Mouse (Mus musculus) heart, embryonic 16.5 days (tissue): Measurements from ENCODE around the gene Camk2g. TPM values are rescaled to one million over a fixed set of nuclear protein-coding genes. Genes with fewer than 3 reads are reported as not detected.
A peak's percentile ranks its signal among the peaks of the same experiment; 100 is the strongest.

Experiments used
- ATAC-seq: fragments of 200-750 bp; cut with Nextera tagmentation; replicated peaks from 2 replicates; pipeline ENCODE4 v1.8.0; 2017; ENCODE audit warnings: moderate number of reproducible peaks; ENCODE audit not compliant: insufficient read depth, low FRiP score; ENCODE audit errors: extremely low read depth
- H3K27ac ChIP-seq: fragments of 300-500 bp; sonication (generic); 2 replicates; pipeline ENCODE4 v1.5.1; 2014; ENCODE audit warnings: mild to moderate bottlenecking, low read length, control low read depth, moderate library complexity
- H3K27me3 ChIP-seq: fragments of 300-500 bp; sonication (generic); 2 replicates; pipeline ENCODE4 v1.6.1; 2014; ENCODE audit warnings: low read length, mixed read lengths; ENCODE audit not compliant: control insufficient read depth, insufficient read depth
- H3K36me3 ChIP-seq: fragments of 300-500 bp; sonication (generic); 2 replicates; pipeline ENCODE4 v1.6.1; 2014; ENCODE audit not compliant: control insufficient read depth, insufficient read depth
- H3K4me1 ChIP-seq: fragments of 300-500 bp; sonication (generic); 2 replicates; pipeline ENCODE4 v1.6.1; 2014; ENCODE audit warnings: low read length, mixed read lengths; ENCODE audit not compliant: control insufficient read depth, insufficient read depth
- H3K4me2 ChIP-seq: fragments of 300-500 bp; sonication (generic); 2 replicates; pipeline ENCODE4 v1.6.1; 2014; ENCODE audit warnings: low read depth, mild to moderate bottlenecking, control low read depth, low read length
- H3K4me3 ChIP-seq: fragments of 300-500 bp; sonication (generic); 2 replicates; pipeline ENCODE4 v1.5.1; 2014; ENCODE audit warnings: mild to moderate bottlenecking, control low read depth, low read length
- H3K9ac ChIP-seq: fragments of 300-500 bp; sonication (generic); 2 replicates; pipeline ENCODE4 v1.6.1; 2014; ENCODE audit warnings: low read length, control low read depth
- H3K9me3 ChIP-seq: fragments of 300-500 bp; sonication (generic); replicated peaks from 2 replicates; pipeline ENCODE4 v1.6.1; 2016; ENCODE audit warnings: low read length; ENCODE audit not compliant: control insufficient read depth
- WGBS: fragments of 180-500 bp; shearing (Covaris S2); extraction: QIAGEN DNeasy Blood & Tissue Kit; methylation state at CpG from one replicate; pipeline ENCODE4 v1.1.7; 2014; 5-methylcytosine and 5-hydroxymethylcytosine counted together
- polyA plus RNA-seq: library from polyadenylated mRNA; unstranded; fragments of >200 nt; fragmentation: Nextera tagmentation; extraction: Ambion mirVana; gene quantifications from 2 replicates; pipeline ENCODE4 v1.2.1, GENCODE M21; 2015

Camk2g gene
- polyA plus RNA-seq, 1 experiment from 2014 or later = 103 TPM

GRCm38 (mm10) chr14:20700362-20700761 is 93.5 kb downstream of the Camk2g start:
- Histone ChIP-seq H3K27ac (no peak overlapping the region), H3K27me3 (no peaks in the 10 kb centered on the region), H3K4me3 (no peak overlapping the region), H3K4me2 (no peak overlapping the region), H3K36me3 (peaks cover 4% of the 10 kb centered on the region; the same call in 1 of the 2 replicates), H3K9me3 (no peaks in the 10 kb centered on the region), H3K4me1 (peaks cover 53% of the 10 kb centered on the region), H3K9ac (no peak overlapping the region)
- no peak for ATAC-seq
- WGBS = 77% methylated on average over 3 of the region's 3 CpGs

- no peak overlapping the region for H3K27ac ChIP-seq
Observed at GRCm38 (mm10) chr14:20698515-20698914, 95.4 kb downstream of the Camk2g start.

GRCm38 (mm10) chr14:20696986-20697385 is 96.9 kb downstream of the Camk2g start:
- Histone ChIP-seq H3K4me3 (peak overlapping the region; percentile 91), H3K4me2 (peak overlapping the region; percentile 90), H3K9ac (peak overlapping the region; percentile 18; the same call in 1 of the 2 replicates), H3K4me1 (peaks cover 54% of the 10 kb centered on the region), H3K27ac (no peak overlapping the region), H3K27me3 (no peaks in the 10 kb centered on the region), H3K9me3 (no peaks in the 10 kb centered on the region), H3K36me3 (peaks cover 16% of the 10 kb centered on the region)
- WGBS = 6% methylated on average over 1 of the region's 1 CpGs
- no peak for ATAC-seq

More at GRCm38 (mm10) chr14:20698515-20698914, 95.4 kb downstream of the Camk2g start:
- Histone ChIP-seq H3K9ac (no peak overlapping the region), H3K4me2 (no peak overlapping the region), H3K9me3 (no peaks in the 10 kb centered on the region), H3K27me3 (no peaks in the 10 kb centered on the region), H3K4me1 (peaks cover 55% of the 10 kb centered on the region), H3K4me3 (no peak overlapping the region), H3K36me3 (peaks cover 5% of the 10 kb centered on the region; the same call in 1 of the 2 replicates)
- no peak for ATAC-seq
- 66% methylated on average over 2 of the region's 2 CpGs for WGBS

GRCm38 (mm10) chr14:20695761-20696520 is 97.9 kb downstream of the Camk2g start:
- 11% methylated on average over 27 of the region's 27 CpGs for WGBS
- Histone ChIP-seq H3K4me2 (peak overlapping the region; percentile 90), H3K36me3 (peaks cover 26% of the 10 kb centered on the region), H3K9me3 (no peaks in the 10 kb centered on the region), H3K27me3 (no peaks in the 10 kb centered on the region), H3K4me3 (peak overlapping the region; percentile 91), H3K27ac (peak overlapping the region; percentile 98), H3K4me1 (peaks cover 45% of the 10 kb centered on the region), H3K9ac (peak overlapping the region; percentile 96)
- ATAC-seq = no peak

GRCm38 (mm10) chr14:20694884-20695760 is 98.8 kb downstream of the Camk2g start, which contains the start of gene Fut11:
TSS of gene Fut11 (plus strand) at chr14:20694968.
- H3K36me3 ChIP-seq = peaks cover 31% of the 10 kb centered on the region
- peak; percentile 91 for ATAC-seq
- no peaks in the 10 kb centered on the region for H3K27me3 ChIP-seq
- H3K4me1 ChIP-seq = peaks cover 40% of the 10 kb centered on the region
- no peaks in the 10 kb centered on the region for H3K9me3 ChIP-seq
- peak within 1 kb of the TSS; percentile 90 for H3K4me2 ChIP-seq
- peak within 1 kb of the TSS; percentile 96 for H3K9ac ChIP-seq
- under 1% methylated on average over 111 of the region's 111 CpGs for WGBS
- peak within 1 kb of the TSS; percentile 98 for H3K27ac ChIP-seq
- H3K4me3 ChIP-seq = peak within 1 kb of the TSS; percentile 91

- peak overlapping the region; percentile 90 for H3K4me2 ChIP-seq
- H3K9me3 ChIP-seq = no peaks in the 10 kb centered on the region
- H3K4me3 ChIP-seq = peak overlapping the region; percentile 91
- H3K9ac ChIP-seq = peak overlapping the region; percentile 96
- peak; percentile 3; the same call in 1 of the 2 replicates for ATAC-seq
- peaks cover 33% of the 10 kb centered on the region for H3K4me1 ChIP-seq
- H3K27me3 ChIP-seq = no peaks in the 10 kb centered on the region
- H3K36me3 ChIP-seq = peaks cover 39% of the 10 kb centered on the region
- WGBS = 41% methylated on average over 13 of the region's 13 CpGs
- H3K27ac ChIP-seq = peak overlapping the region; percentile 98
Observed at GRCm38 (mm10) chr14:20694185-20694883, 99.6 kb downstream of the Camk2g start.

GRCm38 (mm10) chr14:20693589-20694101 is 100.2 kb downstream of the Camk2g start:
- WGBS = 80% methylated on average over 10 of the region's 10 CpGs
- Histone ChIP-seq H3K27me3 (no peaks in the 10 kb centered on the region), H3K4me3 (no peak overlapping the region), H3K9ac (no peak overlapping the region), H3K27ac (no peak overlapping the region), H3K9me3 (no peaks in the 10 kb centered on the region), H3K4me1 (peaks cover 31% of the 10 kb centered on the region), H3K36me3 (peaks cover 46% of the 10 kb centered on the region), H3K4me2 (no peak overlapping the region)
- ATAC-seq = no peak

GRCm38 (mm10) chr14:20691772-20692171 is 102.1 kb downstream of the Camk2g start:
- no peak overlapping the region for H3K27ac ChIP-seq
- no peaks in the 10 kb centered on the region for H3K9me3 ChIP-seq
- peaks cover 16% of the 10 kb centered on the region for H3K4me1 ChIP-seq
- H3K9ac ChIP-seq = no peak overlapping the region
- WGBS = 85% methylated on average over 6 of the region's 6 CpGs
- no peak overlapping the region for H3K4me3 ChIP-seq
- H3K4me2 ChIP-seq = no peak overlapping the region
- no peaks in the 10 kb centered on the region for H3K27me3 ChIP-seq
- no peak for ATAC-seq
- peaks cover 63% of the 10 kb centered on the region for H3K36me3 ChIP-seq
